Mouse (Mus musculus) myocyte (in vitro differentiated cells): Measurements from ENCODE around the gene Bmp2k. TPM values are rescaled to one million over a fixed set of nuclear protein-coding genes. Genes with fewer than 3 reads are reported as not detected.

Experiments
- H3K27me3 ChIP-seq: one replicate; pipeline ENCODE4 v1.6.1; 2011; ENCODE audit not compliant: control insufficient read depth, insufficient read depth, insufficient read length
- H3K36me3 ChIP-seq: one replicate; pipeline ENCODE4 v1.6.1; 2011; ENCODE audit not compliant: control insufficient read depth, insufficient read depth
- H3K4me2 ChIP-seq: one replicate; pipeline ENCODE4 v1.6.1; 2011; ENCODE audit warnings: low read depth, control low read depth
- H3K4me3 ChIP-seq: one replicate; pipeline ENCODE4 v1.5.1; 2011; ENCODE audit warnings: mild to moderate bottlenecking, control low read depth, moderate library complexity
- H3K79me2 ChIP-seq: one replicate; pipeline ENCODE4 v1.6.1; 2011; ENCODE audit not compliant: control insufficient read depth, insufficient read depth
- H3ac ChIP-seq: one replicate; pipeline ENCODE4 v1.6.1; 2011; ENCODE audit not compliant: control insufficient read depth, insufficient read length
- CEBPB ChIP-seq: IDR thresholded peaks from 2 replicates; pipeline ENCODE4 v1.6.1; 2011; ENCODE audit warnings: mild to moderate bottlenecking, moderate library complexity; ENCODE audit not compliant: poor library complexity, insufficient read depth, severe bottlenecking
- E2F4 ChIP-seq: IDR thresholded peaks from one replicate; pipeline ENCODE4 v1.6.1; 2011; ENCODE audit warnings: mild to moderate bottlenecking, control low read depth, moderate library complexity; ENCODE audit not compliant: insufficient read depth
- MAX ChIP-seq: IDR thresholded peaks from one replicate; pipeline ENCODE4 v1.6.1; 2011; ENCODE audit warnings: low read depth, mild to moderate bottlenecking, control low read depth
- MYOD1 ChIP-seq, 3 experiments: IDR thresholded peaks; one replicate each; pipeline ENCODE4 v1.6.1; 2011; ENCODE audit warnings: control low read depth in 2 of 3, low read depth in 2 of 3, mild to moderate bottlenecking in 2 of 3, moderate library complexity in 1 of 3; ENCODE audit not compliant: insufficient read length in 2 of 3, control insufficient read depth in 1 of 3
- MYOG ChIP-seq, 3 experiments: IDR thresholded peaks; one replicate each; pipeline ENCODE4 v1.6.1; 2011; ENCODE audit warnings: control low read depth in 2 of 3, low read depth in 2 of 3, mild to moderate bottlenecking in 2 of 3; ENCODE audit not compliant: insufficient read length in 2 of 3, control insufficient read depth in 1 of 3, insufficient read depth in 1 of 3
- POLR2A ChIP-seq: IDR thresholded peaks from one replicate; pipeline ENCODE4 v1.6.1; 2011; ENCODE audit warnings: low read depth, mild to moderate bottlenecking, control low read depth, moderate library complexity; ENCODE audit not compliant: insufficient read length
- POLR2AphosphoS2 ChIP-seq: IDR thresholded peaks from one replicate; pipeline ENCODE4 v1.6.1; 2011; ENCODE audit warnings: low read depth, control low read depth; ENCODE audit not compliant: insufficient read length
- REST ChIP-seq: IDR thresholded peaks from one replicate; pipeline ENCODE4 v1.6.1; 2011; ENCODE audit warnings: mild to moderate bottlenecking, control low read depth, moderate library complexity; ENCODE audit not compliant: insufficient read depth, insufficient read length
- SRF ChIP-seq: IDR thresholded peaks from one replicate; pipeline ENCODE4 v1.6.1; 2011; ENCODE audit warnings: low read depth; ENCODE audit not compliant: control insufficient read depth, insufficient read length
- TCF12 ChIP-seq: IDR thresholded peaks from one replicate; pipeline ENCODE4 v1.6.1; 2011; ENCODE audit warnings: mild to moderate bottlenecking, control low read depth; ENCODE audit not compliant: poor library complexity, insufficient read depth, severe bottlenecking
- TCF3 ChIP-seq: IDR thresholded peaks from one replicate; pipeline ENCODE4 v1.6.1; 2011; ENCODE audit warnings: low read depth, control low read depth; ENCODE audit not compliant: insufficient read length
- USF1 ChIP-seq: IDR thresholded peaks from one replicate; pipeline ENCODE4 v1.6.1; 2011; ENCODE audit warnings: low read depth, mild to moderate bottlenecking, control low read depth, moderate library complexity
- polyA plus RNA-seq: library from polyadenylated mRNA; unstranded; fragments of >200 nt; fragmentation: generic; extraction: Trizol; gene quantifications from one replicate; pipeline ENCODE4 v1.2.1, GENCODE M21; 2012; ENCODE audit warnings: missing spikeins

Gene Bmp2k
- polyA plus RNA-seq, 1 experiment = 5.2 TPM

- Histone ChIP-seq H3ac (no peak overlapping the region), H3K79me2 (no peaks in the 10 kb centered on the region), H3K4me2 (no peak overlapping the region), H3K36me3 (peaks cover 8% of the 10 kb centered on the region), H3K27me3 (no peaks in the 10 kb centered on the region), H3K4me3 (no peak overlapping the region)
- no peak for TF ChIP-seq TCF3
- no peak for TF ChIP-seq REST
- TF ChIP-seq USF1 = no peak
- no peak for TF ChIP-seq SRF
- no peak for TF ChIP-seq CEBPB
- TF ChIP-seq TCF12 = no peak
- no peak for TF ChIP-seq MYOD1 (IDR thresholded peaks at IDR 0.05; ENCODE audit: control insufficient read depth in 1 of 3, insufficient read length in 2 of 3, low read depth in 2 of 3)
- no peak for TF ChIP-seq E2F4
- TF ChIP-seq POLR2A = no peak
- TF ChIP-seq MAX = no peak
- TF ChIP-seq POLR2AphosphoS2 = no peak
- TF ChIP-seq MYOG (IDR thresholded peaks at IDR 0.05; ENCODE audit: control insufficient read depth in 1 of 3, insufficient read depth in 1 of 3, insufficient read length in 2 of 3, low read depth in 2 of 3) = no peak
Observed at GRCm38 (mm10) chr5:97078641-97079040, 81.2 kb downstream of the Bmp2k start.

- H3ac ChIP-seq = no peak overlapping the region
- no peak overlapping the region for H3K4me3 ChIP-seq
- no peak overlapping the region for H3K4me2 ChIP-seq
- no peak for TF ChIP-seq MYOD1 (IDR thresholded peaks at IDR 0.05; ENCODE audit: control insufficient read depth in 1 of 3, insufficient read length in 2 of 3, low read depth in 2 of 3)
- TF ChIP-seq REST = no peak
- no peak for TF ChIP-seq MAX
- TF ChIP-seq SRF = no peak
- TF ChIP-seq POLR2A = no peak
- no peak for TF ChIP-seq USF1
- no peak for TF ChIP-seq MYOG (IDR thresholded peaks at IDR 0.05; ENCODE audit: control insufficient read depth in 1 of 3, insufficient read depth in 1 of 3, insufficient read length in 2 of 3, low read depth in 2 of 3)
- TF ChIP-seq E2F4 = no peak
- TF ChIP-seq POLR2AphosphoS2 = no peak
- TF ChIP-seq TCF12 = no peak
- TF ChIP-seq CEBPB = no peak
- peaks cover 24% of the 10 kb centered on the region for H3K36me3 ChIP-seq
- no peaks in the 10 kb centered on the region for H3K79me2 ChIP-seq
- H3K27me3 ChIP-seq = no peaks in the 10 kb centered on the region
Observed at GRCm38 (mm10) chr5:97081481-97081880, 84.0 kb downstream of the Bmp2k start.

- Histone ChIP-seq H3K4me2 (no peak overlapping the region), H3K36me3 (peaks cover 40% of the 10 kb centered on the region), H3K79me2 (no peaks in the 10 kb centered on the region), H3K27me3 (no peaks in the 10 kb centered on the region), H3K4me3 (no peak overlapping the region), H3ac (no peak overlapping the region)
- TF ChIP-seq POLR2AphosphoS2 (peak; percentile 18), E2F4 (no peak), CEBPB (no peak)
Observed at GRCm38 (mm10) chr5:97083701-97084100, 86.2 kb downstream of the Bmp2k start.

GRCm38 (mm10) chr5:97084541-97084940, 87.1 kb downstream of the Bmp2k start:
- no peak for TF ChIP-seq USF1
- TF ChIP-seq E2F4 = no peak
- no peak for TF ChIP-seq SRF
- TF ChIP-seq MYOG (IDR thresholded peaks at IDR 0.05; ENCODE audit: control insufficient read depth in 1 of 3, insufficient read depth in 1 of 3, insufficient read length in 2 of 3, low read depth in 2 of 3) = no peak
- Histone ChIP-seq H3K27me3 (no peaks in the 10 kb centered on the region), H3K4me3 (no peak overlapping the region), H3ac (no peak overlapping the region), H3K79me2 (no peaks in the 10 kb centered on the region), H3K36me3 (peaks cover 40% of the 10 kb centered on the region), H3K4me2 (no peak overlapping the region)

GRCm38 (mm10) chr5:97085071-97085470, 87.6 kb downstream of the Bmp2k start:
- TF ChIP-seq POLR2AphosphoS2 = peak; percentile 21
- no peak for TF ChIP-seq USF1
- no peak for TF ChIP-seq MYOG (IDR thresholded peaks at IDR 0.05; ENCODE audit: control insufficient read depth in 1 of 3, insufficient read depth in 1 of 3, insufficient read length in 2 of 3, low read depth in 2 of 3)
- no peak for TF ChIP-seq POLR2A
- peaks cover 40% of the 10 kb centered on the region for H3K36me3 ChIP-seq

More at GRCm38 (mm10) chr5:97085071-97085470, 87.6 kb downstream of the Bmp2k start:
- Histone ChIP-seq H3K27me3 (no peaks in the 10 kb centered on the region), H3K79me2 (no peaks in the 10 kb centered on the region), H3ac (no peak overlapping the region), H3K4me2 (no peak overlapping the region), H3K4me3 (no peak overlapping the region)
